Mouse (Mus musculus): ENCODE results near the gene Oxa1l. TPM values are rescaled to one million over a fixed set of nuclear protein-coding genes. Genes with fewer than 3 reads are reported as not detected.
A peak's percentile ranks its signal among the peaks of the same experiment; 100 is the strongest.

Oxa1l gene
- polyA plus RNA-seq, 1 experiment: 120 TPM

DNA sequence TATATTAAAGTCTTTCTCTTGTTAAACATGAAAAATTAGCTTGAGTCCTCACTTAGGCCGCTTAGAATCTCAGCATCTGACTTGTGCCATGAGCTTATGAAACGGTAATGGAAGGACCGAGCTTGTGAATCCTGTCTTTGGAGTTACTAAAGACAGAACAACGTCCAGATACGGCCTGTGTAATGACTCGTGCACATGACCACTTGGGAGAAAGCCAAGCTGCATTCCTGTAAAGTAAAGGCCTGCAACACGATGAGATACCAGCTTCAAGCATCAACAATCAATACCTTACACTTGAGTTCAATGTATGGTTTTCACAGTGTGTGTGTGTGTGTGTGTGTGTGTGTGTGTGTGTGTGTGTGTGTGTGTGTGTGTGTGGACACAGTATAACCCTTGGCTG lies 36.1 kb downstream of the Oxa1l start:
- H3K4me3 ChIP-seq (ENCODE audit: low read depth, low read length): no peak overlapping the region
- H3K27me3 ChIP-seq (ENCODE audit: control insufficient read depth, insufficient read depth, low read length): no peaks in the 10 kb centered on the region
- WGBS: 49% methylated on average over 7 of the region's 7 CpGs
- peaks cover 12% of the 10 kb centered on the region; the same call in 1 of the 2 replicates for H3K4me1 ChIP-seq (ENCODE audit: control insufficient read depth, insufficient read depth, insufficient read length, low read length)
- peaks cover 38% of the 10 kb centered on the region for H3K36me3 ChIP-seq (ENCODE audit: control insufficient read depth, insufficient read depth, low read length)
- H3K27ac ChIP-seq (ENCODE audit: insufficient read depth, low read depth, low read length): no peak overlapping the region
- TF ChIP-seq POLR2A (IDR thresholded peaks at IDR 0.05; ENCODE audit: low read depth, low read length) (no peak), CTCF (IDR thresholded peaks at IDR 0.05; ENCODE audit: extremely low read depth, insufficient read length, insufficient replicate concordance, low read depth, low read length) (no peak)

DNA sequence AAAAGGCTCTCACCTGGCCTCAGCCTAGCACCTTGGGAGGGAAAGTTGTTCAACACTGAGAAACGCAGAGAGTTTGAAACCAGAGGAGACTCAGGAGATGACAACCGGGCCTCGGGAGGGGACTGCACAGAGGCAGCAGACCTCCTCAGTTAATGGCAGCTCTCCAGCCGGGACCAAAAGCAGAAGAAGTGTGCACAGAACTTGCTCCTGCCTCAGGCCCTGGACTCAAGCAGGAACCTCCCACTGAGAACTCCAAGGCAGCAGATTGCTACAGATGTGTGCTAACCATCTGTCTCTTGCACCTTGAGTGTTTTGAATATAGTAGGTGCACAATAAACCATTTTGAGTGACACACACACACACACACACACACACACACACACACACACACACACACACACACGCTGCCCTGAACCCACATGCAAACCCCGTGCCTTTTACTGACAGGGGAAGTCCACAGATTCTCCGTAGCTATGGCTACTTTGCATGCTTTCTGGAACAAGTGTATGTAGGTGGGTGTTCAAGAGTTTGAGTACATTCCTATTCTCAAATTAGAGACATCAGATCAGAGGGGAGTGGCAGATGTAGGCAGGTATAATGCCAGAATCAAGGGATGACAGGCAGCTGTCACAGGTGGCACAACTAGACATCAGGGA lies 37.4 kb downstream of the Oxa1l start:
- TF ChIP-seq CTCF (IDR thresholded peaks at IDR 0.05; ENCODE audit: extremely low read depth, insufficient read length, insufficient replicate concordance, low read depth, low read length): no peak
- no peak for TF ChIP-seq POLR2A (IDR thresholded peaks at IDR 0.05; ENCODE audit: low read depth, low read length)
- Histone ChIP-seq H3K27me3 (ENCODE audit: control insufficient read depth, insufficient read depth, low read length) (no peaks in the 10 kb centered on the region), H3K4me3 (ENCODE audit: low read depth, low read length) (no peak overlapping the region), H3K36me3 (ENCODE audit: control insufficient read depth, insufficient read depth, low read length) (peaks cover 33% of the 10 kb centered on the region), H3K4me1 (ENCODE audit: control insufficient read depth, insufficient read depth, insufficient read length, low read length) (peaks cover 11% of the 10 kb centered on the region; the same call in 1 of the 2 replicates), H3K27ac (ENCODE audit: insufficient read depth, low read depth, low read length) (no peak overlapping the region)
- WGBS: 87% methylated on average over 7 of the region's 7 CpGs

DNA sequence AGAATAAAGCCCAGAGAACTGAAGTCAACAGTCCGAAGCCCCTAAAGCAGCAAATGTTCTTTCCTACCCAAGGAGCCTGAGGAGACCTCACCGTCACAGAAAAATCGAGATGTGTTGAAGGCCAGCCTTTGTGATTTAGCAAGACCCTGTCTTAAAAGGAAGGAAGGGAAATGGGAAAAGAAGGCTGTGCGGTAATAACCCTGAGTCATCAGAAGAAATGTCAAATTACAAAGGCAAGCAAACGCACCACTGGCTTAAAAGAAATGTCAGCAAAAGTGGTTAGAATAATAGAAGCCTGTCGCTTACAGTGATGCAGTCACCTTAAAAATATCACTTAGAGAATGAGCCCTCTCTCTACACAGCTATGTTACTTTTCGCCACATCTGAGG lies 37.9 kb downstream of the Oxa1l start:
- 76% methylated on average over 7 of the region's 7 CpGs for WGBS
- Histone ChIP-seq H3K4me3 (ENCODE audit: low read depth, low read length) (no peak overlapping the region), H3K4me1 (ENCODE audit: control insufficient read depth, insufficient read depth, insufficient read length, low read length) (peaks cover 14% of the 10 kb centered on the region; the same call in 1 of the 2 replicates), H3K27me3 (ENCODE audit: control insufficient read depth, insufficient read depth, low read length) (no peaks in the 10 kb centered on the region), H3K36me3 (ENCODE audit: control insufficient read depth, insufficient read depth, low read length) (peaks cover 37% of the 10 kb centered on the region), H3K27ac (ENCODE audit: insufficient read depth, low read depth, low read length) (no peak overlapping the region)
- TF ChIP-seq CTCF (IDR thresholded peaks at IDR 0.05; ENCODE audit: extremely low read depth, insufficient read length, insufficient replicate concordance, low read depth, low read length): no peak
- no peak for TF ChIP-seq POLR2A (IDR thresholded peaks at IDR 0.05; ENCODE audit: low read depth, low read length)

DNA sequence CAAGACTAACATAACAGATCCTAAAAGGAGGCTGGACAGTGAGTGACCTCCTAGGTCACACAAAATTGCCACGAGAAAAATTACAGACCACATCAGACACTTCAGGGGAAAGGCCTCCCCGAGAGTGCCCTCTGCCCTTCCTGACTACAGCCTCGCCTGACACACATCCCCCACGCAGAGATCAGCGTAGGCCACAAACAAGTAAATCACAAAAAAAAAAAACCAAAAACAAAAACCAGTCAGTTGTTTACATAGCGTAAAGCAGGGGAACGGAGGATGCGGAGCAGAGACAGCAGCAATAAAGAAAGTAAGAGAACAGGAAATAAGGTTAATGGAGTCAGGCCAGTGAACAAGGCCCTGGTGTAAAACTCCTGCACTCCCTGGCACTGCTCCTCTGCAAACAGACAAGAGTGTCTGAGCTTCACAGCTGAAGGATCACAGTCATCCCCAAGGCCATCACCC lies 38.3 kb downstream of the Oxa1l start:
- H3K4me3 ChIP-seq (ENCODE audit: low read depth, low read length): no peak overlapping the region
- peaks cover 14% of the 10 kb centered on the region; the same call in 1 of the 2 replicates for H3K4me1 ChIP-seq (ENCODE audit: control insufficient read depth, insufficient read depth, insufficient read length, low read length)
- H3K27me3 ChIP-seq (ENCODE audit: control insufficient read depth, insufficient read depth, low read length): no peaks in the 10 kb centered on the region
- H3K27ac ChIP-seq (ENCODE audit: insufficient read depth, low read depth, low read length): peak overlapping the region; percentile 44; the same call in 1 of the 2 replicates
- WGBS: 33% methylated on average over 8 of the region's 8 CpGs
- TF ChIP-seq CTCF (IDR thresholded peaks at IDR 0.05; ENCODE audit: extremely low read depth, insufficient read length, insufficient replicate concordance, low read depth, low read length): no peak
- TF ChIP-seq POLR2A (IDR thresholded peaks at IDR 0.05; ENCODE audit: low read depth, low read length): no peak
- H3K36me3 ChIP-seq (ENCODE audit: control insufficient read depth, insufficient read depth, low read length): peaks cover 37% of the 10 kb centered on the region

DNA sequence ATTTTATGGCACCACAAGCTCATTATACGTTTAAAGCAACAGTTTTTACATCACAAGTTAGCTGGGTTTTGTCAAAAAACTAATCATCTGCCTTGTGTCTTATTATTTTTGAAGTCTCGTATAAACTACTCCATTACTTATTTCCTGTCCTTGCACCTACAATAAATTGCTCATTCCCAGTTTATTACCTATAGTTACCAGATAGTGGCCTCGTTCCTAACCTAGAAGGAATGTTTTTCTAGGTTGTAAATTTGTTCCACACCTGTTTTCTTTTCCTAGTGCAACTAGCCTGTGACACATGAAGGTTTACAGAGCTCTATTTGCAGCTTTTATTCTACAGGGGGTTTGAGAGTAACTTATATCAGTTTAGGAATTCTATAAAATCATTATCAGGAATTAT lies 41.1 kb downstream of the Oxa1l start:
- Histone ChIP-seq H3K4me1 (ENCODE audit: control insufficient read depth, insufficient read depth, insufficient read length, low read length) (peaks cover 19% of the 10 kb centered on the region; the same call in 1 of the 2 replicates), H3K27ac (ENCODE audit: insufficient read depth, low read depth, low read length) (peak overlapping the region; percentile 89), H3K4me3 (ENCODE audit: low read depth, low read length) (no peak overlapping the region), H3K27me3 (ENCODE audit: control insufficient read depth, insufficient read depth, low read length) (no peaks in the 10 kb centered on the region), H3K36me3 (ENCODE audit: control insufficient read depth, insufficient read depth, low read length) (peaks cover 39% of the 10 kb centered on the region)
- 22% methylated on average over 3 of the region's 3 CpGs for WGBS
- TF ChIP-seq POLR2A (IDR thresholded peaks at IDR 0.05; ENCODE audit: low read depth, low read length): no peak
- TF ChIP-seq CTCF (IDR thresholded peaks at IDR 0.05; ENCODE audit: extremely low read depth, insufficient read length, insufficient replicate concordance, low read depth, low read length): no peak

DNA sequence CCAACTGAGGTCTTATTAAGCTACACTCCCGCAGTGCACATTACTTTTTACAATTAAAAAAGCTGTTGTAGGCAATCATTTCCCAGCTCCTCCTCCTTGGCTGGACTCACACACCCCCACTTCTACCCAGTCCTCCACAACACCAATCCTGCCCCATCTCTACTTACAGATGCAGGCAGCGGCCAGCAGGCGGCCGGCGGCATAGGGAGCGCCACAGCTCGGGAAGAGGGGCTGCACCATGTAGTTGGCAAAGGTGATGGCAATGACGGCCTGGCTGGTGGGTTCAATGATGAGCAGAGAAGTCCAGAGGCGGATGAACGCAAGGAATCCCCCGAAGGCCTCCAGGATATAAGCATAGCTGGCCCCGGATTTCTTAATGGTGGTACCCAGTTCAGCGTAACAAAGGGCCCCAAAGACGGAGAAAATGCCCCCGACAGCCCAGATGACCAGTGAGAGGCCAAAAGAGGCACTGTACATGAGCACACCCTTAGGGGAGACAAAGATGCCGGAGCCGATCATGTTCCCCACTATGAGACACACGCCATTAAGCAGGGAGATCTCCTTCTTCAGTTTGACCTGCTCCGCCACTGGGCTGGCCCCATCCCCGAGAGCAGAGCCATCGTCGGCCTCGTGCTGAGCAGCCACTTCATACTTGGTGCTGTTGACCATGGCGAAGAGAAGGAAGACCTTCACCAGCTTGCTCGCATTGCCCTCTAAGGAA lies 47.9 kb downstream of the Oxa1l start:
- Histone ChIP-seq H3K4me1 (ENCODE audit: control insufficient read depth, insufficient read depth, insufficient read length, low read length) (peaks cover 15% of the 10 kb centered on the region), H3K27me3 (ENCODE audit: control insufficient read depth, insufficient read depth, low read length) (no peaks in the 10 kb centered on the region), H3K4me3 (ENCODE audit: low read depth, low read length) (peak overlapping the region; percentile 70), H3K27ac (ENCODE audit: insufficient read depth, low read depth, low read length) (peak overlapping the region; percentile 97), H3K36me3 (ENCODE audit: control insufficient read depth, insufficient read depth, low read length) (peaks cover 34% of the 10 kb centered on the region)
- 44% methylated on average over 25 of the region's 25 CpGs for WGBS
- TF ChIP-seq CTCF (IDR thresholded peaks at IDR 0.05; ENCODE audit: extremely low read depth, insufficient read length, insufficient replicate concordance, low read depth, low read length): peak; percentile 64; the same call in 1 of the 2 replicates
- peak; percentile 53; the same call in 1 of the 2 replicates for TF ChIP-seq POLR2A (IDR thresholded peaks at IDR 0.05; ENCODE audit: low read depth, low read length)

DNA sequence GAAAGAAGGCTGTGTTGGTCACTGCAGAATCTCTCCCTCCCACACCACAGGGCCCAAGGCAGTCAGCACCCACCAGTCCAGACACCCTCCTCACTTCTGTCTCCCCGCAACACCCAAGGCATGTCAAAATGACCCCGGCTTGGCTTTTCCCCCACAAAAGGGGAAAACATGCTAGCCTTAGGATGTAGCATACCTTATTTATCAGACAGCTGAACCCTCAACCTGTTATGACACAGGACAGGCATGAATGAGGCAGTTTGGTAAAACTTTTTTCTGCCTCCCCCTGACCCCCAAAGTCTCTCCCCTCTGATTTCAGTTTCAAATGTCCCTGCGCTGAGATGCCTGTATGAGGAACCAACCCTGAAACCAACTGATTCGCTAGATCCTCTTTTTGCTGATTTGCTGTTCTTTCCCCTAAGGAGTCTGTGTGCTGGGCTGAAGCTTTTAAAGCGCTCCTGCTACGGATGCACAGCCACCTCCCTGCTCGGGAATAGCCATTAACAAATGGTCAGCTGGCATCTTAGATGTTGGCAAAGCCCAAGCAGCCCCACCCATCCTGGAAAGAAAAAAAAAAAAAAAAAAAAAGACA lies 48.5 kb downstream of the Oxa1l start:
- H3K4me3 ChIP-seq (ENCODE audit: low read depth, low read length): peak overlapping the region; percentile 70
- no peaks in the 10 kb centered on the region for H3K27me3 ChIP-seq (ENCODE audit: control insufficient read depth, insufficient read depth, low read length)
- H3K36me3 ChIP-seq (ENCODE audit: control insufficient read depth, insufficient read depth, low read length): peaks cover 30% of the 10 kb centered on the region
- 32% methylated on average over 7 of the region's 7 CpGs for whole genome bisulfite sequencing
- TF ChIP-seq POLR2A (IDR thresholded peaks at IDR 0.05; ENCODE audit: low read depth, low read length): peak; percentile 47; the same call in 1 of the 2 replicates
- TF ChIP-seq CTCF (IDR thresholded peaks at IDR 0.05; ENCODE audit: extremely low read depth, insufficient read length, insufficient replicate concordance, low read depth, low read length): no peak
- H3K27ac ChIP-seq (ENCODE audit: insufficient read depth, low read depth, low read length): peak overlapping the region; percentile 97
- peaks cover 21% of the 10 kb centered on the region for H3K4me1 ChIP-seq (ENCODE audit: control insufficient read depth, insufficient read depth, insufficient read length, low read length)

All from small intestine, adult 2 months (tissue).